Mouse (Mus musculus) megakaryocyte progenitor cell, adult 5-6 weeks (primary cell): Measurements from ENCODE around the gene Arf1. TPM values are rescaled to one million over a fixed set of nuclear protein-coding genes. Genes with fewer than 3 reads are reported as not detected.

Source experiments
- ATAC-seq: replicated peaks from 2 replicates; pipeline ENCODE4 v1.8.0; 2016; ENCODE audit warnings: mild to moderate bottlenecking, moderate TSS enrichment, inconsistent platforms; ENCODE audit not compliant: poor library complexity
- total RNA-seq, 2 experiments: library from RNA; stranded (forward) in 1 of 2; stranded (reverse) in 1 of 2; fragments of 157-497, 149-512 nt in 1 of 2; fragments of 200-1000 nt in 1 of 2; gene quantifications; 2 replicates each; pipeline versions ENCODE4 v1.2.3 to v1.2.4; 2015 to 2017

Gene Arf1
- total RNA-seq, 2 experiments from 2014 or later: 280 to 343 TPM

DNA sequence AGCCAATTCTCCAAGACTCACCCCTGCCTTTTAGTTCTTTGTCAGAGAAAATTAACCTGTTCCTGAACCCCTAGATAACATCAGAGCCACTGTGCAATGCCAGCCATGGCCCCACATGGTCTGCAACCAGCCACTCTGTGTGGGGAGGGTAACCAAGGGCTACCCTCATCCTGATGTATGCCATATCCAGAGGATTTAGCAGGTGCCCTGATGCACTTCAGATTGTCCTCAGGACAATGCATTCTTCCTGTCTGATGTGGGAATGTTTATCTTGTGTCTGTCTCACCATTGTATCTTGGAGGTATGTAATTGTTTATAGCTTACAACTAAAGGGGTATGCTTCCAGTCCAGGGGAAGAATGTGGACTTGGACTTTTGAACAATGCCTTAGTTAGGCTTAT, 31.8 kb downstream of the Arf1 start:
- ATAC-seq: no peak

DNA sequence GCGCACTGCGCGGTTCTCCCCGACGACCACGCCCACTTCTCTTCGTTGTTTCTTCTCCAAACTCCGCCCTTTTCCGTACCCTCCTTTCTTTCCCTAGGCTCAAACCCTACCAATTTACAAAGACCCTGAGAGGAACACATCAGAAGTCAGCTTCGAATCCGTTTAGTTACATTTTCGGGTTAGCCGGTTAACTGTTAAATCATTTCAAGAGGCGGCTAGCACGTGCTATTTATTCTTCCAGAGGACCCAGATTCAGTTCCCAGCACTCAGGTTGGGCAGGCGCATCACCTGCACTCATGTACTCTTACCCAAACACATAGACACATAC, 36.0 kb downstream of the Arf1 start, which contains the start of gene Guk1:
TSS of gene Guk1 (minus strand) at position 154 of the 328 bp plus-strand sequence.
- no peak for ATAC-seq

DNA sequence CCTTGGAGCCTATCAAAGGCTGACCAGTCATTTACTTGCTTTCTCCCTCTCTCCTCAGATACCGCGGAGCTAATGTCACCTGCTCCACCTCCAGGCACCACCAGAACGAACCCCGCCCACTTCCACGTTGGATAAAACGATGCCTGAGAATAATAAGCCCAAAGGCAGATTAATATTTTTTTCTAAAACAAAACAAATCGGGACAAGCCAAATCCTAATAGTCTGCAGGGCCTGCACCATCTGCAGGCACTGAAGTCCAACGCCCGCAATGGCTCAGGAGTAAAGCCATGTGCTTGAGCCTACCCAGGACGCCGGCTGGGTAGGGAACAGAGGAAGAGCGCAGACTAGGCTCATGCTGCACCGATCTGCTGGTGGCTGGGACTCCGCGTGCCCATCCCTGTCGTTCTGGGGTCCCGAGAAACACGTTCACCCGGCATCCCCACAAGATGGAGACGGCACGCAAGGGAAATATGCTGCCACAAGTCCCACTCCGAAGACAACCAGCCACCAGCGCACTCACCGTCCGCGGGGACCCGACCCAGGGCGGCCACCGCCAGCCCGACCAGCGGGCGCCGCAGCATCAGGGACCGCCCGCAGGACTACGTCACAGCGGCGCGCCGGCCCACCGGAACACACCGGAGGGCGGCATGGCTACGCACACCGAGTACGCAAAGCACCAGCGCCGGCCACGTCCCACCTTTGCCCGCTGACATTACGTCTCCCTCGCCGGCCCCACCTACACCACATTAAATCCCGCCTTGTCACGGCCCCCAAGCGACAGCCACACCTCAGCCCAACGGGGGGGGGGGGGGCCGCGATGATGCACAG, 36.6 kb downstream of the Arf1 start:
- peak; percentile 97 for ATAC-seq

DNA sequence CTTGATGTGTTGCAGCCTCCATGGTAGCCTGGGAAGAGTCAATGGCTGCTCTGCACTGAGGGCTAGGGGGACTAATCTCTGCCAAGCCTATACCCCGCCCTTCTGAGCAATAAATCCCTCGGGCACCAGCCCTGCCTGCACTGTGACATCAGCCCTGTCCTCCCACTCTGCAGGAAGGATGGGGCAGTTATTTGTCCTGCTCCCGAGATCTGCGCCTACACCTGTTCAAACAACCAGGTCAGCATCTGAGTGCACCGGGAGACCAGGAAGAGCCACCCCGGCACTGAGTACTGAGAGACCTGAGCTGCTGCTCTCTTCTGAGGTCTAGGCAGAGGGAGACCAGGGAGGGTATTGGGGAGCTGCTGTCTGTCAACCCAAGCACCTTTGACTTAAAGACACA, 40.4 kb downstream of the Arf1 start:
- ATAC-seq: no peak

DNA sequence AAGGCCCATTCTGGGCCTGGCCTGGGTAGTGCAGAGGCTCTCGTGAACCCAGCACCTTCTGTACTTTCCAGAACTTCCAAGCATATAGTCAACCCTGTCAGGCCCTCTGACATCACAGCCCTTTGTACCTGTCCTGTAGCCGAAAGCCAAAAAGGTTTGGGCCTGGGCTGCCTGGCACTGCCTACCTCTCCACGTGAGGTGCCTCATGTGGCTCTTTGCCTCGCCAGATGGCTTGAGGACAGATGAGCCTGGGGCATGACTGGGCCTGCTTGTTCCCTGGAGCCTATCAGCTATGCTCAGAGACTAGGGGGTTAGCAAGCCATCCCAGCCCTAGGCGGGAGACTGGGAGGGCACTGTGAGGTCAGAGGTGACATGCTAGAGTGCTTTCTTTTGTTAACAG, 42.6 kb downstream of the Arf1 start:
- ATAC-seq: no peak

DNA sequence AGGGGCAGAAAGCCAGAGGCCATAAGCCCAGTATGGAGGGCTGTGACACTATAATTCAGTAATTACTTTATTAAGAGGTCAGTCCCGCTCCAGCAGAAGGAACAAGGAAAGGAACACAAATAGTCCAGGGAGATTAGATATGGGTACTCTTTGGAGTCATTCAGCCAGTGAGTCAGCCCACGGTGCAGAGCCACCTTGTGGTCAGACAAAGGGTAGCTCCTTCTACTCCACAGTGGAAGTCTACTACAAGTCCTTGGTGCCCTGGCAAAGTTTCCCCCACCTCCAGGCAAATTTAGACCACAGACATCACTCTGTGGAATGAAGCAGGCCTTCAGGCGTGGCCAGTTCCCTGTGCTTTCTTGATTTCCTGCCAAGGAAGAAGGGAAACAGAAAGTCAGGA, 44.2 kb downstream of the Arf1 start:
- ATAC-seq: peak; percentile 85

DNA sequence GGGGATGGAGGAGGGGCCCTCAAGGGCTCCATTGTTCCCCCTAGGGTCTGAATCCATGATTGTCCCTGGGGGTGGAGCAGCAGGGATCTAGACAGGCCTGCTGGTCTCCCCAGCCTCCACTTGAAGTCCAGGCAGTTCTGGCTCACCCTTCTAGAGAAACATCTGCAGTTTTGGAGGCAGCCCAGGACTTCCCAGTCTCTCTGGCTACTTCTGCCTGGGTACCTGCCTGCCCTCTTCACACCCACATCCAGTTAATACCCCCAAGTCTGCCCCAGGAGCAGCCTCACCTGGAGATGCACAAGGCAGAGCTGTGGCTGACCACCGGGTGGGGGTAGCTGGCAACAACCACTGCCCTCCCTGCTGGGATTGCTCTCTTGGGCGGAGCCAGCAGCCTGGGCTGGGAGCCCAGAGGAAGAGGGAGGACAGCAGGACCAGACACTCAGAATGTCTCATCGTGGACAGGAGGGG, 45.2 kb downstream of the Arf1 start, which contains the start of gene Gjc2:
TSS of gene Gjc2 (minus strand) at position 350 of the 468 bp plus-strand sequence.
- ATAC-seq: no peak

DNA sequence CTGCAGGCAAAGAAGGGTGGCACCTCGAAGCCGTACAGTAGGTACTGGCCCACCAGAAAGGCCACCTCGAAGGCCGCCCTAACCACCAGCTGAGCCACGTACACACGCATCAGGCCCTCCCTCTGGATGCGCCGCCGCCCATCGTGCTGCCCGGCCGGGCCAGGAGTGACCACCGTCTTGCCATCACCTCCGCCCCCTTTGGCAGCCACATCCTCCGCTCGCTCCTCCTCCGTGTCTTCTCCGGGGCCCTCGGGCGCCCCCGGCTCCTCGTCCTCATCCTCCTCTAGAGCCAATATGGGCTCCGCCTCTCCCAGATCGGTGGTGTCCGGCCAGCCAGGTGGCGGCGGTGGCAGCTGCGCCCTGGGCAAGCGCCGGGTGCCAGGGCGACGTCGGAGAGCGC, 51.1 kb downstream of the Arf1 start:
- ATAC-seq: no peak

DNA sequence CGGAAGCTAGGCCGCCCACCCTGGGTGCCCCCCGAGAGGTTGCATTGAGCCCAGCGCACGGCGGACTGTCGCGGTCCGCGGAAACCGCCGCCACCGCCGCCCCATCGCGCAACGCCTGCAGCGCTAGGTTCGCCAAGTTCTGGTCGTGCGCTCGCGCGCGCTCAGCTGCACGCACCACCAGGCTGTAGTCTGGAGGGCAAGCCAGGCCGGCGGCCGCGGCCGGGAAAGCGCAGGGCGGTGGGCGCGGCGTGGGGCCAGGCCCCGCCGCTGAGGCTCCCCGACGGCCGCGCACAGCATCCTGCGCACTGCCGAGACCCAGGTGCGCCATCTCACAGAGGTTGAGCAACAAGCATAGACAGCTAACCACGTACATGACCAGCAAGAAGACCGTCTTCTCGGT, 51.6 kb downstream of the Arf1 start:
- ATAC-seq: no peak

DNA sequence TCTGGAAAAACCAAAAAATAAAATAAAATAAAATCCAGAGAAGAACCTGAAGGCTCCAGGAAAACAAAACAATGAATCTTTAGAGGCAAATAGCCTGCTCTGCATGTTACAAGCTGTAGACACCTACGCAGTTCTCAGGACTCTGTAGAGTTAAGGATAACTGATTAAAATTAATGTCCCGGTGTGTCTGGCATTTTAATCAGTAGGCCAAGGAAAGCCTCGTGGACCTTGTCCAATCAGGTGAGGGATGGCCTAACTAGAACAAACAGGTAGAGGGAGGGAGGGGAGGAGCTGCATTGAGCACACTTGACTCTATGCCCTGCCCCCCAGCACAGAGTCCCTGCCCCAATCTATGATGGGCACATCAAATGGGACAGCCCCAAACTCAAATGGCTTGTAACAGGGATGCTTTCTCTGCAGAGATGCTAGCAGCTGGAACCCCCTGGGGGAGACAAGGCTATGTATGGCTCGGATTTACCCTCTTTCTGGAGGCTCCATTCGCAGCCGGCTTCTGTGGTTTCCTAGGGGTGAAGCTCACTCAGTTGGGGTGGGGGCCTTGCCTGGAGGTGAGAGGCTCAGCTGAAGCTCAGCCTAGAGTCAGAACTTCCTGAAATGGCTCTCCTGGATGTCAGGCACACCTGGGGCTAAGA, 53.8 kb downstream of the Arf1 start:
- ATAC-seq: no peak

DNA sequence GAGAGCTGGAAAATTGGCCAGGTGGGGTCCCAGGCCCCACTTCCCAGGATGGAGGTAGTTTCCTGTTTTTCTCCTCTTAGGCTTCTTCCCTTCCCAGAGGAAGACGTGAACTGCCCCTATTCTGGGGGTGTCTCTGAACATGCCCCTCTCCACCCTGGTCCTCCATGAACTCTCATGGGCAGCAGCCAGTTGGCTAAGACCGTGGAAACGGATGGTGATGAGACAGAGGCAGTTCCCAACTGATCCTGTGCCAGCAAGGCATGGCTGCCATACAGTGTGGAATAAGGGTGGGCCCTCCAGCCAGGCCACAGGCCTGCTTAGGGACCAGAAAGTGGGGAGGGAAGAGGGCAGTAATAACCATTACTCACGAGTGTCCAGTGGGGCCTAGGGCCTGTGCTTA, 57.5 kb downstream of the Arf1 start:
- no peak for ATAC-seq

DNA sequence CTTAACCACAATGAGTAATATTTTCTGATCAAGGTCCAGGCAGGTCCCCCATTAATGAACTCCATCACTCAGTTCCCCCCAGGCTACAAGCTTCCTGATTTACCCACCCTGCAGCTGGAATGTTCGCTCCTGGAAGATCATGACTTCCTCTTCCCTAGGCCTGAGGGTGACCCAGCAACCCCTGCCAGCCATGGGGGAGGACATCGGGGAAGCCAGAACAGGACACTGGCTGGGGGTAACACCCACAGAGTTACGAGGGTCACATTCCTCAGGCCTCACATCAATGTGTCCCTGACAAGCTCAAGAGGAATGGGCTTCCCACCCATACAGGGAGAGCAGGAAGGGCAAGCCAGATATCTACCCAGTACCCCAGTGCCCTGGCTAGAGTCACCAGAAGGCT, 58.3 kb downstream of the Arf1 start:
- ATAC-seq: no peak

DNA sequence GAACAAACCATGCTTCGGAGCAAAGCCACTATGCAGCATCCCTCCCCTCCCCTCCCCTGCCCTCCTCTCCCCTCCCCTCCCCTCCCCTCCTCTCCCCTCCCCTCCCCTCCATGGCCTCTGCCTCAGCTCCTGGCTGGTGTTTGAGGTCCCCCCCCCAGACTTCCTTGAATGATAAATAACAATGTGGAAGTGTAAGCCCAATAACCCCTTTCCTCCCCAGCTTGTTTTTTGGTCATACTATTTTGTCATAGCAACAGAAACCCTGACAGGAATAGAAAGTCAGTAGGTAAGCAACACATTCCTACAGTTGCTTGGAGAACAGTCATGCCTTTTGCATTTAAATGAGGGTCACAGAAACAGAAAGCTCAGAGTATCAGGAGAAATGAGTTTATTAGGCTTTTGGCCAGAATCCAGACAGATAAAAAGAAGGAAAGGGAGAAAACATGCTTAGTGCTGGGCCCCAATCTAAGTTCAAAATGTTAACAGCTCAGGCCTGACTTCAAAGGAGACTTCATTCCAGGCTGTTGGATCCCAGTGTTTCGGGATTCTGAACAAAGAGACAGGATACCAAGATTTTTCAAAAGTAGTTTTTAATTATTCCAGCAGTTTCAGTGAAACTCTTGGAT, 62.3 kb downstream of the Arf1 start:
- no peak for ATAC-seq

DNA sequence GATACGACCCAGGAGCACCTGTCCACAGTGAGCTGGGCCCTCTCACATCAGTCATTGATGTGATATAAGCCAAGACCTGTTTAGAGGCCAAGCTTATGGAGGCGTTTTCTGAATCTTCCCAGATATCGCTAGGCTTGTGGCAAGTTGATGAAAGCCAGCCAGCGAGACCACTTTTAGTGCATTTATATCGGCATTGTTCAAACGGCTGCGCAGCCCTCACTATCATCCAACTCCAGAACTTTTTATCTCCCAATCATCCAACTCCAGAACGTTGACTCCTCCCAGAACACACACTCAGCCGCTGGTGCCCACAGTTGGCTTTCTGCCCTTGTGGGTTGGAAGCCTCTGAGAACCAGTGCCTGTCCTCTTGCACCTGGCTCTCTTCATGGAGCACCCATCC, 63.7 kb downstream of the Arf1 start:
- peak; percentile 69 for ATAC-seq

DNA sequence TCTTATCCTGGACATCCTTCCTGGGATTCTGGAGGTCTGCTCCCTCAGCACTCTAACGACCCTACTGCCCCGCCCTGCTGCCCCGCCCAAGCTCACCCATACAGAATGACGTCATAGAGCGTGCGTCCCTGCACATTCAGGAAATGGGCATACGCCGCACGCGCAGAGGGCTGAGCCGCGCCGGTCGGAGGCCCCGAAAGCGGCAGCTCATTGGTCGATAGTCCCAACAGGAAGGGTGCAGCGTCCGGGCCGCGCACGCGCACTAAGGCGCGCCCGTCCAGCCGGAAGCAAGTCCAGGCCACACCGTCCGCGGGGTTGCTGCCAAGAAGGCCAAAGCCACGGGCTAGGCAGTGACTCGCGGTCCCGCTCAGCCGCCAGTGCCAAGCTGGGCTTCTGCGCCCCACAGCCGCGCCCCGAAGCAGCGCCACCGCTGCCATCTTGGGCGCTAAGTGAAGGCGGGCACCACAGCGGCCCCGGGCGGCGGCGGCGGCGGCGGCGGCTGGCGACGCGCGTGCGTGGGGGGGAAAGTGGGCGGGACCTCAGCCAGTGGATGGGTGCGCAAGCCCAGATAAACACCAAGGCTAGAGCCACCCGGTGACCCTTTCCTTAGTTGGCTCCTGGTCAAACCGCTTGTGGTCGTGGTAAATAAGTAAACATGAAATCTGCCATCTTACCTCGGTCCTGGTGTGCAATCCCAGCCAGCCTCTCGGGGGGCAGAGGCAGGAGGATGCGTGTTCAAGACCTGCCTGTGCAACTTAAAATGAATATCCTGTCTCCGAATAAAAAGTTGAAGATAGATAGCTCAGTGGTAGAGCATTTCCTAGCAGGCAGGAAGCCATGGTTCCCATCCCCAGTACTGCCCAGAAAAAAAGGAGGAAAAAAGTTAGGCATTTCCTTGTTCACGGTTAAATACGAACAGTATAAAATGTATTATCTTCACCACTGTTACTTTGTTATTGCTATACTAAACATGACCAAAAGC, 64.5 kb downstream of the Arf1 start, which contains the start of gene Iba57:
TSS of gene Iba57 (minus strand) at position 485 of the 982 bp plus-strand sequence.
- peak; percentile 84 for ATAC-seq

DNA sequence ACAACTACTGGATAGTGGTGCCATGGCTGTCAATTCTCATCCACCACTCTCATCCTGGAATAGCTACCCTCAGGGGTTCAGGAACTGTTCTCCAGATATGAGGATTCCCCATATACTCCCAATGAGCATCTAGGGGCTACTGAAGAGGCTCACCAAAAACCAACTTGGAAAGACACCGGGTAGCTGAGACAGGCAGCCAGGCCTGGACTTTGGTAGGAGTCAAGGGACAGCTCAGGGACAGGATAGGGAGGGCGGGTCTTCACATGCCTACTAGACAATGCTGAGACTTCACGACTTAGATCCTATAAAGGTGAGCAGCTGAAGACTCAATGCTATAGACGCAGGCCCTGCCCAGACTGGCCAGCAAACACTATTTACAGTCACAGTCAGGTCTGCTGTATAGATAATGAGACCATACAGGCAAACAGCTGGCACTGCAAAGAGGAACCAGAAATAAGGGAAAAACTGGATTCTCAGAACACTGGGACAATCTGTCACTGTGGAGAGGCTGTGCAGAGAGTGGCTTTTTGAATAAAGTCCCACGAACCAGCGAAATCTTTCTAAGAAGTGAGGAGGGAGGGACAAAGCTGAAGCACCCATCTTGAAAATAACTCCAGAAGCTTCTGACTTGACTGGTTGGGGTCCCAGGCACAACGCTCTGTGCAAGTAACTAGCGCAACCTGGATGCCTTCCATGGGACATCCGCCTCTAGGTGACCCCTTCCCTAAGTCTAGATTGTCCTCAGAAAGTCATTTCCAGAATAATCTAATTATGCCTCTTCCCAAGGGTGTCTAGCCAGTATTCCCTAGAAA, 65.4 kb downstream of the Arf1 start:
- no peak for ATAC-seq
